29 mouse cellular contexts compared by ENCODE assay signal in the genomic region with DNA sequence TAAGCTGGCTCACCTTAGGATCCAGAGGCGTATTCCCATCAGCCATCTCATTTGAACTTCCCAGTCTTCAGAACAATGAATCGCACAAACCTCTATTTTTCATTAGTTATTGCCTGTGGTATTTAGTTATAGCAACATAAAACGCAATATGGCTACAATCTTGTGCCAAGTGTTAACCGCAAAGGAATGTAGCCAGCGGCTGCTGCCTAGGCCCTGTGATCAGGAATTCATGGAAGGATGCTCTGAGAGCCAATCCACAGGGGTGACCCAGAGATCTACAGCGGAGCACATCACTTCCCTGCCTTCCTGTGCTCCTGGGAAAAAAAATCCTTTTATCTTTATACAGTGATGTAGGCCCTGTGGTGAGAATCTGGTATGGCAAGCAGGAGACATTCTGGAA.
"Had no signal": no experiment of that assay in that cellular context is flagged by ENCODE, and none has a peak within 500 bp of the region (broad histone marks: within the 10 kb centered on the region; RNA-seq: fewer than 3 reads in every experiment).

No protein-coding gene starts in this region.

- H3K9ac ChIP-seq: heart, embryonic 12.5 days; hindbrain, embryonic 12.5 days; hindbrain, embryonic 14.5 days; intestine, embryonic 15.5 days; kidney, embryonic 15.5 days; limb, embryonic 12.5 days; liver, embryonic 13.5 days; liver, embryonic 15.5 days had no signal

- H3K4me3 ChIP-seq: gastrocnemius, adult 2 months; heart, embryonic 10.5 days; heart, embryonic 12.5 days; hindbrain, embryonic 10.5 days; hindbrain, embryonic 12.5 days; intestine, embryonic 15.5 days; kidney, embryonic 15.5 days; limb, embryonic 12.5 days; liver, embryonic 13.5 days; liver, embryonic 15.5 days had no signal

- H3K9me3 ChIP-seq: intestine, embryonic 15.5 days; kidney, embryonic 15.5 days; limb, embryonic 12.5 days; liver, embryonic 13.5 days; liver, embryonic 15.5 days had no signal

- H3K27ac ChIP-seq: gastrocnemius, adult 2 months; heart, embryonic 10.5 days; hindbrain, embryonic 10.5 days; hindbrain, embryonic 12.5 days; hindbrain, embryonic 14.5 days; intestine, embryonic 15.5 days; kidney, embryonic 15.5 days; kidney, postnatal 0 days; limb, embryonic 12.5 days; liver, embryonic 13.5 days; liver, embryonic 15.5 days had no signal

- H3K4me1 ChIP-seq: heart, embryonic 10.5 days; heart, embryonic 12.5 days; hindbrain, embryonic 10.5 days; hindbrain, embryonic 12.5 days; intestine, embryonic 15.5 days; liver, embryonic 13.5 days; liver, embryonic 15.5 days had no signal

- ATAC-seq: hindbrain, embryonic 16.5 days; inflammation-experienced regulatory T-cells, adult 6 months; intestine, embryonic 15.5 days; intestine, postnatal 0 days had no signal

- H3K36me3 ChIP-seq: heart, embryonic 10.5 days; heart, embryonic 12.5 days; hindbrain, embryonic 10.5 days; hindbrain, embryonic 12.5 days; intestine, embryonic 15.5 days; kidney, embryonic 15.5 days; limb, embryonic 12.5 days; liver, embryonic 13.5 days; liver, embryonic 15.5 days had no signal

- DNase-seq: gastrocnemius, adult 2 months; gastrocnemius, postnatal 10 days; gastrocnemius, postnatal 25 days; heart, adult 18-20 months; heart, postnatal 10 days; heart, postnatal 4 days; kidney, adult 18-20 months; kidney, adult 8-10 months; kidney, postnatal 14 days; kidney, postnatal 36 days; layer of hippocampus, adult 9-11 months; layer of hippocampus, postnatal 36 days; left cerebral cortex, postnatal 4 days; liver; liver, embryonic 13.5 days had no signal

- H3K27me3 ChIP-seq: heart, embryonic 12.5 days; hindbrain, embryonic 12.5 days; kidney, embryonic 15.5 days; limb, embryonic 12.5 days; liver, embryonic 13.5 days; liver, embryonic 15.5 days had no signal

- H3K4me2 ChIP-seq: heart, embryonic 12.5 days; hindbrain, embryonic 12.5 days; hindbrain, embryonic 14.5 days; intestine, embryonic 15.5 days; kidney, embryonic 15.5 days; limb, embryonic 12.5 days; liver, embryonic 11.5 days; liver, embryonic 13.5 days; liver, embryonic 15.5 days had no signal
